Mouse (Mus musculus): ENCODE measurements around the gene Ptprf. TPM values are rescaled to one million over a fixed set of nuclear protein-coding genes. Genes with fewer than 3 reads are reported as not detected.

The Ptprf gene
- polyA plus RNA-seq, 1 experiment from 2014 or later: 137 TPM

- Histone ChIP-seq H3K4me2 (replicated peaks) (no peak overlapping the region), H3K36me3 (no peaks in the 10 kb centered on the region), H3K9me3 (replicated peaks) (no peaks in the 10 kb centered on the region), H3K27me3 (no peaks in the 10 kb centered on the region), H3K4me1 (no peaks in the 10 kb centered on the region), H3K9ac (no peak overlapping the region), H3K27ac (no peak overlapping the region), H3K4me3 (no peak overlapping the region)
- WGBS: 40% methylated on average over 4 of the region's 4 CpGs
- no peak for ATAC-seq (ENCODE audit: low FRiP score)
These were observed 13.8 kb upstream of the Ptprf start for GRCm38 (mm10) chr4:118304984-118305383.

- H3K36me3 ChIP-seq: no peaks in the 10 kb centered on the region
- no peak overlapping the region for H3K27ac ChIP-seq
- no peaks in the 10 kb centered on the region for H3K27me3 ChIP-seq
- H3K4me2 ChIP-seq (replicated peaks): no peak overlapping the region
- no peaks in the 10 kb centered on the region for H3K9me3 ChIP-seq (replicated peaks)
- WGBS: 15% methylated on average over 5 of the region's 5 CpGs
- no peak overlapping the region for H3K9ac ChIP-seq
- ATAC-seq (ENCODE audit: low FRiP score): peak; percentile 72
- H3K4me1 ChIP-seq: peaks cover 29% of the 10 kb centered on the region
- no peak overlapping the region for H3K4me3 ChIP-seq
These were observed 6.6 kb upstream of the Ptprf start for GRCm38 (mm10) chr4:118297844-118298243.

- H3K9ac ChIP-seq: no peak overlapping the region
- H3K36me3 ChIP-seq: no peaks in the 10 kb centered on the region
- no peak overlapping the region for H3K27ac ChIP-seq
- H3K4me2 ChIP-seq (replicated peaks): no peak overlapping the region
- H3K27me3 ChIP-seq: no peaks in the 10 kb centered on the region
- no peaks in the 10 kb centered on the region for H3K9me3 ChIP-seq (replicated peaks)
- no peak for ATAC-seq (ENCODE audit: low FRiP score)
- WGBS: 64% methylated on average over 17 of the region's 17 CpGs
- H3K4me3 ChIP-seq: no peak overlapping the region
- H3K4me1 ChIP-seq: peaks cover 29% of the 10 kb centered on the region
These were observed 4.7 kb upstream of the Ptprf start for GRCm38 (mm10) chr4:118295651-118296561.

DNA sequence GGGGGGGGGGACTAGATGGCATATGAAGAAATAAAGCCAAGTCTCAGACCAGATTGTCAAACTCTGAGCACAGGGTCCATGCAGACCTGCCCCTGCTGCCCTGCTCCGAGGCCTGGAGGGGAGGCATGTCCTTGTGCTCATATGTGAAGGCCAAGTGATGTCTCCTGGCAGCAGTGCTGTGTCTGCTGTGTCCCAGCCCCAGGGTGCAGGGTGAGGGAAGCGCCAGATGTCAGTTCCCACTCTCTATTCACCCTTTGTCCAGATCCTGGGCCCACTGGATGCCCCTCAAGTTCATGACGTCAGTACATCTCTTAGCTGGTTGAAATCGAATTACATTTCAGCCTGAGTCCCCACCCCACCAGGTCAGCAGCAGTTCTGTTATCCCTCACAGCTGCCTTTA is 3.6 kb upstream of the Ptprf start:
- no peaks in the 10 kb centered on the region for H3K36me3 ChIP-seq
- no peaks in the 10 kb centered on the region for H3K9me3 ChIP-seq (replicated peaks)
- no peak for ATAC-seq (ENCODE audit: low FRiP score)
- no peak overlapping the region for H3K27ac ChIP-seq
- H3K4me3 ChIP-seq: no peak overlapping the region
- no peak overlapping the region for H3K9ac ChIP-seq
- no peaks in the 10 kb centered on the region for H3K27me3 ChIP-seq
- WGBS: 53% methylated on average over 4 of the region's 4 CpGs
- peaks cover 33% of the 10 kb centered on the region for H3K4me1 ChIP-seq
- H3K4me2 ChIP-seq (replicated peaks): no peak overlapping the region

- H3K9me3 ChIP-seq (replicated peaks): no peaks in the 10 kb centered on the region
- H3K36me3 ChIP-seq: no peaks in the 10 kb centered on the region
- H3K27me3 ChIP-seq: no peaks in the 10 kb centered on the region
- no peak overlapping the region for H3K9ac ChIP-seq
- peaks cover 45% of the 10 kb centered on the region for H3K4me1 ChIP-seq
- H3K4me3 ChIP-seq: no peak overlapping the region
- ATAC-seq (ENCODE audit: low FRiP score): no peak
- no peak overlapping the region for H3K4me2 ChIP-seq (replicated peaks)
- H3K27ac ChIP-seq: no peak overlapping the region
- 10% methylated on average over 11 of the region's 11 CpGs for WGBS
These were observed 1.6 kb upstream of the Ptprf start for GRCm38 (mm10) chr4:118292741-118293306.

DNA sequence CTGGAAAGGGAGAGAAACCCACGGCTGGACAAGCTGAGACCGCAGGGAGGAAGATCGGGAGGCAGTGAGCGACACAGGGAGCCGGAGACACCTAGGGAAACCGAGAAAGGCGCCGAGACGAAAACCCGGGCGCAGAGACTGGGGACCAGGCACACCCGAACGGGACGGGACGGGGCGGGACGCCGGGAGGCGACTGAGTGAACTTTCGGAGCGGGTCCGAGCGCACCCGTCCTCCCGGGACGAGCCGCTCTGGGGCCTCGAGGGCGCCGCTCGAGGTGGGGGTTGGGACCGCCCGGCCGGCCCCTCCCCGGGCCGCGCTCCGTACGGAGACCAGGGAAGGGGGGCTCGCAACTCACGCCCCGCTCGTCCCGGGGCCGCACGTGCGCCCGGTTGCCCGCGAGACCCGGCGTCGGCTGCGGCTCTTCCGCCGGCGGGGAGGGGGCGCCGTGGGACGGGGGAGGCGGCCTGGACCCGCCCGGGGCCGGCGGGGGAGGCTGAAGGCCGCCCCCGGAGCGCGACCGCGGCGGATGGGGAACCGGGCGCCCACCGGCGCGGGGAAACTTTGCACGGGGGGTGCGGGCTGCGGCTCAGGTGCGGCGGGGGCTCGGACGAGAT is 682 bp downstream of the Ptprf start:
- peak overlapping the region; percentile 99 for H3K4me3 ChIP-seq
- no peaks in the 10 kb centered on the region for H3K27me3 ChIP-seq
- H3K4me1 ChIP-seq: peaks cover 46% of the 10 kb centered on the region
- peak overlapping the region; percentile 99 for H3K9ac ChIP-seq
- H3K4me2 ChIP-seq (replicated peaks): peak overlapping the region; percentile 72
- WGBS: under 1% methylated on average over 53 of the region's 84 CpGs
- H3K36me3 ChIP-seq: peaks cover 14% of the 10 kb centered on the region; the same call in 1 of the 2 replicates
- H3K27ac ChIP-seq: peak overlapping the region; percentile 92
- ATAC-seq (ENCODE audit: low FRiP score): peak; percentile 35
- H3K9me3 ChIP-seq (replicated peaks): no peaks in the 10 kb centered on the region

DNA sequence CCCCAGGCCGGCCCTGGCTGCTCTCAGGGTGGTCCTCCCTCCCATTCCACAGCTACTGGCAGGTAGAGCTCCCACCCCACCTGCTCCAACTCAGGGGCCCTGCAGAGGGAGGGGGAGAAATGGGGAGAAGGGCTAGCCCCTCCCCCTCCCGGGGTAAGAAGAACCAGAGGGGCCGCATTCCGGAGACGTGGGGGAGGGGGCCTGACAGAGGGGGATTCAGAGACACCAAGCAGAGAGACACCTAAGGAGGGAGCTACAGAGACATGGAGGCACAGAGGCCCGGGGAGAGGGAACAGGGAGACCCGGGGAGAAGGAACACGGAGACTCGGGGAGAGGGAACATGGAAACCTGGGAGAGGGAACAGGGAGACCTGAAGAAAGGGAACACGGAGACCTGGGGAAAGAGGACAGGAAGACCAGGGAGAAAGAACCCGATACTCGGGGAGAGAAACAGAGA is 1.2 kb downstream of the Ptprf start:
- H3K9me3 ChIP-seq (replicated peaks): no peaks in the 10 kb centered on the region
- peak overlapping the region; percentile 99 for H3K9ac ChIP-seq
- peak; percentile 30; the same call in 1 of the 2 replicates for ATAC-seq (ENCODE audit: low FRiP score)
- H3K27me3 ChIP-seq: no peaks in the 10 kb centered on the region
- peaks cover 14% of the 10 kb centered on the region; the same call in 1 of the 2 replicates for H3K36me3 ChIP-seq
- WGBS: under 1% methylated on average over 12 of the region's 12 CpGs
- peak overlapping the region; percentile 92 for H3K27ac ChIP-seq
- peaks cover 44% of the 10 kb centered on the region for H3K4me1 ChIP-seq
- H3K4me3 ChIP-seq: peak overlapping the region; percentile 99
- H3K4me2 ChIP-seq (replicated peaks): peak overlapping the region; percentile 72

DNA sequence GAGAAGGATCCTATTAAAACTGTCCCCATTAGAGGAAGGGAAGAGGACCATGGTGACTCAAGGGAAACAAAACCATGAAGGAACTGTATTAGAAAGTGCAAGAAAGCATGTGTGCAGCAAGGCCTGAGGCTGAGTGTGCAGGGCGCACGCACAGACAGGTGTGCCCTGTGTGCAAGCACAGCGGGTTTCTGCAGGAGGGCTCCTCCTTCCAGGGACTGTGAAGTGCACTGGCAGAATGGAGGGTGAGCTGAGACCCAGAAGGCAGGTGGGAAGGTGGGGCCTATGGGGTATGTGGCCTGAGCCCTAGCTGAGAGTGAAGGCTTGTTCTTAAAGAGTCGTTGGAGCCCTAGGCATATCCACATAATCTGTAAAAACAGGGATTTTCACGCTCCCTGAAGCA is 1.9 kb downstream of the Ptprf start:
- WGBS: 44% methylated on average over 5 of the region's 5 CpGs
- H3K27me3 ChIP-seq: no peaks in the 10 kb centered on the region
- H3K9me3 ChIP-seq (replicated peaks): no peaks in the 10 kb centered on the region
- peaks cover 18% of the 10 kb centered on the region; the same call in 1 of the 2 replicates for H3K36me3 ChIP-seq
- H3K4me1 ChIP-seq: peaks cover 39% of the 10 kb centered on the region
- peak overlapping the region; percentile 99 for H3K9ac ChIP-seq
- ATAC-seq (ENCODE audit: low FRiP score): no peak
- peak overlapping the region; percentile 99 for H3K4me3 ChIP-seq
- peak overlapping the region; percentile 72 for H3K4me2 ChIP-seq (replicated peaks)
- H3K27ac ChIP-seq: peak overlapping the region; percentile 92

DNA sequence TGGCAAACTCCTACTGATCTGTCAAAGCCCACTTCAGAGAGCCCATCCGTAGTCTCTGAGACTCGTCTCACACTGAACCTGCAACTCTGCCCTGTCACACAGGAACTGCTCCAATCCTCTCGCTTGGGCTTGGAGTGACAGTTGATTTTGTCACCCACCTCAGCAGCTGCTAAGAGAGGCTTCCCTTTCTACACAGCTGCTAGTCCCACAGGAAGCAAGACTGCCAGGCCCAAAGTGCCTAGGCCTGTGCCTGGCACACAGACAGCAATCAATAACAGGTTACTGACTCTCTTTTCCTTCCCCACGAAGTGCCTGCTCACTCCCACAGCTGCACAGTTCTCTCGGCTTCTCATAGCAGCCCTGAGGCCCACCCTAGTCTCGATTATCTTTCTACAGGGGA is 2.7 kb downstream of the Ptprf start:
- Histone ChIP-seq H3K9me3 (replicated peaks) (no peaks in the 10 kb centered on the region), H3K9ac (peak overlapping the region; percentile 99), H3K4me1 (peaks cover 39% of the 10 kb centered on the region), H3K4me2 (replicated peaks) (peak overlapping the region; percentile 72), H3K27ac (no peak overlapping the region; the same call in 1 of the 2 replicates), H3K27me3 (no peaks in the 10 kb centered on the region), H3K4me3 (peak overlapping the region; percentile 99; the same call in 1 of the 2 replicates), H3K36me3 (peaks cover 25% of the 10 kb centered on the region; the same call in 1 of the 2 replicates)
- WGBS: 76% methylated on average over 6 of the region's 6 CpGs
- no peak for ATAC-seq (ENCODE audit: low FRiP score)

GRCm38 (mm10) chr4:118286202-118286601 is 5.0 kb downstream of the Ptprf start:
- Histone ChIP-seq H3K4me1 (peaks cover 57% of the 10 kb centered on the region), H3K4me3 (no peak overlapping the region), H3K27ac (no peak overlapping the region), H3K9me3 (replicated peaks) (no peaks in the 10 kb centered on the region), H3K9ac (no peak overlapping the region), H3K4me2 (replicated peaks) (no peak overlapping the region), H3K36me3 (peaks cover 37% of the 10 kb centered on the region; the same call in 1 of the 2 replicates), H3K27me3 (no peaks in the 10 kb centered on the region)
- ATAC-seq (ENCODE audit: low FRiP score): no peak
- 88% methylated on average over 5 of the region's 5 CpGs for WGBS

GRCm38 (mm10) chr4:118282182-118282562 is 9.0 kb downstream of the Ptprf start:
- Histone ChIP-seq H3K36me3 (peaks cover 35% of the 10 kb centered on the region; the same call in 1 of the 2 replicates), H3K27me3 (no peaks in the 10 kb centered on the region), H3K9ac (no peak overlapping the region), H3K4me2 (replicated peaks) (no peak overlapping the region), H3K4me3 (no peak overlapping the region), H3K9me3 (replicated peaks) (no peaks in the 10 kb centered on the region), H3K4me1 (peaks cover 64% of the 10 kb centered on the region), H3K27ac (no peak overlapping the region)
- no peak for ATAC-seq (ENCODE audit: low FRiP score)
- 80% methylated on average over 1 of the region's 1 CpGs for WGBS
